ENCODE assay signal across 7 mouse cellular contexts in the genomic region with DNA sequence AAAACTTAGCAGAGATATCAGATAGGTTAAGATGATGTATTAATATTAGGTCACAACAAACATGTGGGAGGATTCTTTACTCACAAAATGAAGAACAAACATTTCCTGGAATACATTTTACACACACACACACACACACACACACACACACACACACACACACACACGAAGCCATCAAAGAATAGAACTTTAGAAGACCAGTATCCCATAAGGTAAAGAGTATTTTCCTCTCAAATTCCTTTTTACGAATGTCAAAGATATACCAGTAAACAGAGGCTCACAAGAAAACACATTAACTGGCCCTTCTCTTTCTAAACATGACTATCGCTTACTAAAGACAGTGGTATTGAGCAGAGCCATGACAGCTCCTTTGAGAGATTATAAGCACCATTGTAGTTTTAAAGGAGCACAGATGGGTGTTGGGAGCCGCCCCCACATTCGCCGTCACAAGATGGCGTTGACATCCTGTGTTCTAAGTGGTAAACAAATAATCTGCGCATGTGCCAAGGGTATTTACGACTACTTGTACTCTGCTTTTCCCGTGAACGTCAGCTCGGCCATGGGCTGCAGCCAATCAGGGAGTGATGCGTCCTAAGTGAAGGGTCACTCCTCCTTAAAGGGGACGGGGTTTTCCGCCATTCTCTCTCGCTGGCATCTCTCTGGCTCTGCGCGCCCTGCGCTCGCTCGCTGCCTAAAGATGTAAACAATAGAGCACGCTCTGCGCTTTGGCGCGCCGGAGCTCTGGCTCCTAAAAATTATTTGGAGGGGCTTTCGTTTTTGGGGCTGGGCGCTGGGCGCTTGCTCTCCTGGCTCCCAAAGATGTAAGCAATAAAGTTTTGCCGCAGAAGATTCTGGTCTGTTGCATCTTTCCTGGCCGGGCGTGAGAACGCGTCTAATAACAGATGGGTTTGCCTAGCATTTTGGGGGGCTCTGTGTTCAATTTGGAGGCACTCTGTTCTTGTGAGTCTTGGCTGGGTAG.
DNase-seq lines count a peak whose midpoint lies in the region; ATAC-seq and TF ChIP-seq lines count a peak whose summit lies in the region.
"Not testable (repeated sequence)": the region's sequence is repeated elsewhere in the genome, so short reads cannot be mapped to it uniquely, and the experiment has no call there.

No protein-coding gene starts in this region.

- H3K9me3 ChIP-seq in forebrain, embryonic 11.5 days (ENCODE audit: control insufficient read depth, low read length); heart, embryonic 15.5 days (replicated peaks); limb, embryonic 11.5 days (ENCODE audit: control insufficient read depth, low read length): not testable (repeated sequence)

- H3K4me2 ChIP-seq in forebrain, embryonic 11.5 days (ENCODE audit: low read depth, low read length, severe bottlenecking), result peak overlapping the region; percentile 50
- peak overlapping the region; percentile 56 for H3K4me2 ChIP-seq in heart, embryonic 15.5 days
- peak overlapping the region; percentile 27; the same call in 1 of the 2 replicates for H3K4me2 ChIP-seq in limb, embryonic 11.5 days (ENCODE audit: low read depth, severe bottlenecking)

- DNase-seq in cerebellum, adult 11-12 months, result peak; percentile 54
- DNase-seq in forebrain, embryonic 11.5 days (ENCODE audit: low spot score); limb, embryonic 11.5 days (ENCODE audit: low spot score): not testable (repeated sequence)
- DNase-seq in kidney, adult 2 months, result peak; percentile 22

- peak overlapping the region; percentile 34 for H3K4me3 ChIP-seq in forebrain, embryonic 11.5 days (ENCODE audit: low read depth, low read length)
- H3K4me3 ChIP-seq in heart, embryonic 15.5 days, result peak overlapping the region; percentile 50
- H3K4me3 ChIP-seq in kidney, adult 2 months (ENCODE audit: insufficient read depth, low read depth, low read length), result peak overlapping the region; percentile 65
- H3K4me3 ChIP-seq in limb, embryonic 11.5 days (ENCODE audit: low read depth, low read length), result peak overlapping the region; percentile 30
- H3K4me3 ChIP-seq in olfactory bulb, adult 2 months (ENCODE audit: insufficient read depth, low read depth, low read length), result peak overlapping the region; percentile 51

- not testable (repeated sequence) for TF ChIP-seq POLR2A in kidney, adult 2 months (IDR thresholded peaks at IDR 0.05; ENCODE audit: low read depth, low read length); olfactory bulb, adult 2 months (IDR thresholded peaks at IDR 0.05; ENCODE audit: insufficient read depth, low read depth, low read length)

- ATAC-seq in forebrain, embryonic 11.5 days (replicated peaks; ENCODE audit: low FRiP score), result peak; percentile 70
- ATAC-seq in heart, embryonic 15.5 days (replicated peaks; ENCODE audit: insufficient number of reproducible peaks, insufficient read depth, low FRiP score, low read depth); limb, embryonic 11.5 days (ENCODE audit: insufficient number of reproducible peaks, low FRiP score, low TSS enrichment, low read depth): not testable (repeated sequence)
- peak; percentile 76 for ATAC-seq in megakaryocyte, adult 5-6 weeks (ENCODE audit: poor library complexity, severe bottlenecking)

- H3K27me3 ChIP-seq in forebrain, embryonic 11.5 days (ENCODE audit: control insufficient read depth, insufficient read depth, low read length); heart, embryonic 15.5 days; kidney, adult 2 months (replicated peaks; ENCODE audit: control insufficient read depth, insufficient read depth, low read length); limb, embryonic 11.5 days (ENCODE audit: control insufficient read depth, insufficient read depth, low read length): not testable (repeated sequence)

- TF ChIP-seq CTCF in kidney, adult 2 months (conservative IDR thresholded peaks at IDR 0.05; ENCODE audit: insufficient read depth, insufficient read length, low read depth, low read length); olfactory bulb, adult 2 months (IDR thresholded peaks at IDR 0.05; ENCODE audit: insufficient read depth, low read depth, low read length): not testable (repeated sequence)

- H3K36me3 ChIP-seq in forebrain, embryonic 11.5 days (ENCODE audit: control insufficient read depth, insufficient read depth, low read length); heart, embryonic 15.5 days; kidney, adult 2 months (ENCODE audit: control insufficient read depth, insufficient read depth, low read length); limb, embryonic 11.5 days (ENCODE audit: control insufficient read depth, insufficient read depth, low read length): not testable (repeated sequence)

- not testable (repeated sequence) for H3K27ac ChIP-seq in forebrain, embryonic 11.5 days (ENCODE audit: low read depth, low read length); heart, embryonic 15.5 days; limb, embryonic 11.5 days (replicated peaks; ENCODE audit: low read depth, low read length)
- peak overlapping the region; percentile 71 for H3K27ac ChIP-seq in kidney, adult 2 months (ENCODE audit: insufficient read depth, low read depth, low read length)
- peak overlapping the region; percentile 77 for H3K27ac ChIP-seq in olfactory bulb, adult 2 months (ENCODE audit: insufficient read depth, low read depth, low read length)

- not testable (repeated sequence) for H3K4me1 ChIP-seq in forebrain, embryonic 11.5 days (replicated peaks; ENCODE audit: control insufficient read depth, insufficient read depth, low read length); heart, embryonic 15.5 days (replicated peaks); kidney, adult 2 months (ENCODE audit: control insufficient read depth, insufficient read depth, low read length); limb, embryonic 11.5 days (ENCODE audit: control insufficient read depth, insufficient read depth, low read length); olfactory bulb, adult 2 months (ENCODE audit: control insufficient read depth, insufficient read depth, low read length)

- 37% methylated on average over 23 of the region's 34 CpGs for WGBS in forebrain, embryonic 11.5 days
- 40% methylated on average over 27 of the region's 34 CpGs for WGBS in heart, embryonic 15.5 days
- WGBS in kidney, adult 2 months, result 49% methylated on average over 27 of the region's 34 CpGs
- 61% methylated on average over 22 of the region's 34 CpGs for WGBS in limb, embryonic 11.5 days
- 43% methylated on average over 27 of the region's 34 CpGs for WGBS in olfactory bulb, adult 2 months

- peak overlapping the region; percentile 59 for H3K9ac ChIP-seq in forebrain, embryonic 11.5 days (ENCODE audit: low read length)
- peak overlapping the region; percentile 38 for H3K9ac ChIP-seq in heart, embryonic 15.5 days
- peak overlapping the region; percentile 56; the same call in 1 of the 2 replicates for H3K9ac ChIP-seq in limb, embryonic 11.5 days (ENCODE audit: low read length)
